Mouse (Mus musculus) kidney, embryonic 15.5 days (tissue): ENCODE results near the gene Supt16. TPM values are rescaled to one million over a fixed set of nuclear protein-coding genes. Genes with fewer than 3 reads are reported as not detected.

Source experiments
- ATAC-seq: fragments of 200-750 bp; cut with Nextera tagmentation; replicated peaks from 2 replicates; pipeline ENCODE4 v1.8.0; 2017; ENCODE audit warnings: moderate TSS enrichment; ENCODE audit not compliant: low FRiP score
- H3K27ac ChIP-seq: fragments of 300-500 bp; sonication (generic); 2 replicates; pipeline ENCODE4 v1.5.1; 2015; ENCODE audit warnings: mild to moderate bottlenecking, inconsistent platforms
- H3K27me3 ChIP-seq: fragments of 300-500 bp; sonication (generic); 2 replicates; pipeline ENCODE4 v1.6.1; 2015; ENCODE audit warnings: inconsistent platforms
- H3K36me3 ChIP-seq: fragments of 300-500 bp; sonication (generic); 2 replicates; pipeline ENCODE4 v1.6.1; 2015; ENCODE audit warnings: inconsistent platforms
- H3K4me1 ChIP-seq: fragments of 300-500 bp; sonication (generic); 2 replicates; pipeline ENCODE4 v1.6.1; 2015; ENCODE audit warnings: inconsistent platforms
- H3K4me2 ChIP-seq: fragments of 300-500 bp; sonication (generic); 2 replicates; pipeline ENCODE4 v1.6.1; 2015; ENCODE audit warnings: moderate library complexity, mild to moderate bottlenecking, inconsistent platforms
- H3K4me3 ChIP-seq: fragments of 300-500 bp; sonication (generic); replicated peaks from 2 replicates; pipeline ENCODE4 v1.5.1; 2015; ENCODE audit warnings: mild to moderate bottlenecking, inconsistent platforms
- H3K9ac ChIP-seq: fragments of 300-500 bp; sonication (generic); 2 replicates; pipeline ENCODE4 v1.6.1; 2015; ENCODE audit warnings: mild to moderate bottlenecking, inconsistent platforms
- H3K9me3 ChIP-seq: fragments of 300-500 bp; sonication (generic); replicated peaks from 2 replicates; pipeline ENCODE4 v1.6.1; 2016; ENCODE audit warnings: inconsistent platforms
- WGBS: fragments of 180-500 bp; shearing (Covaris S2); methylation state at CpG from one replicate; pipeline ENCODE4 v1.1.7; 2015; ENCODE audit warnings: mixed read lengths; 5-methylcytosine and 5-hydroxymethylcytosine counted together
- polyA plus RNA-seq: library from polyadenylated mRNA; unstranded; fragments of >200 nt; fragmentation: Nextera tagmentation; extraction: Ambion mirVana; gene quantifications from 2 replicates; pipeline ENCODE4 v1.2.1, GENCODE M21; 2015

The Supt16 gene
- polyA plus RNA-seq, 1 experiment from 2014 or later: 63.2 TPM

- no peak for ATAC-seq
- Histone ChIP-seq H3K4me1 (peaks cover 7% of the 10 kb centered on the region), H3K27me3 (no peaks in the 10 kb centered on the region), H3K9ac (no peak overlapping the region), H3K27ac (no peak overlapping the region), H3K9me3 (no peaks in the 10 kb centered on the region), H3K36me3 (no peaks in the 10 kb centered on the region), H3K4me3 (no peak overlapping the region), H3K4me2 (no peak overlapping the region)
- 83% methylated on average over 4 of the region's 4 CpGs for WGBS
Observed at GRCm38 (mm10) chr14:52144165-52144564, 53.1 kb downstream of the Supt16 start.

GRCm38 (mm10) chr14:52141445-52142127 lies 55.6 kb downstream of the Supt16 start:
- Histone ChIP-seq H3K4me3 (no peak overlapping the region), H3K4me2 (peak overlapping the region; percentile 50; the same call in 1 of the 2 replicates)
- 69% methylated on average over 16 of the region's 16 CpGs for WGBS

DNA sequence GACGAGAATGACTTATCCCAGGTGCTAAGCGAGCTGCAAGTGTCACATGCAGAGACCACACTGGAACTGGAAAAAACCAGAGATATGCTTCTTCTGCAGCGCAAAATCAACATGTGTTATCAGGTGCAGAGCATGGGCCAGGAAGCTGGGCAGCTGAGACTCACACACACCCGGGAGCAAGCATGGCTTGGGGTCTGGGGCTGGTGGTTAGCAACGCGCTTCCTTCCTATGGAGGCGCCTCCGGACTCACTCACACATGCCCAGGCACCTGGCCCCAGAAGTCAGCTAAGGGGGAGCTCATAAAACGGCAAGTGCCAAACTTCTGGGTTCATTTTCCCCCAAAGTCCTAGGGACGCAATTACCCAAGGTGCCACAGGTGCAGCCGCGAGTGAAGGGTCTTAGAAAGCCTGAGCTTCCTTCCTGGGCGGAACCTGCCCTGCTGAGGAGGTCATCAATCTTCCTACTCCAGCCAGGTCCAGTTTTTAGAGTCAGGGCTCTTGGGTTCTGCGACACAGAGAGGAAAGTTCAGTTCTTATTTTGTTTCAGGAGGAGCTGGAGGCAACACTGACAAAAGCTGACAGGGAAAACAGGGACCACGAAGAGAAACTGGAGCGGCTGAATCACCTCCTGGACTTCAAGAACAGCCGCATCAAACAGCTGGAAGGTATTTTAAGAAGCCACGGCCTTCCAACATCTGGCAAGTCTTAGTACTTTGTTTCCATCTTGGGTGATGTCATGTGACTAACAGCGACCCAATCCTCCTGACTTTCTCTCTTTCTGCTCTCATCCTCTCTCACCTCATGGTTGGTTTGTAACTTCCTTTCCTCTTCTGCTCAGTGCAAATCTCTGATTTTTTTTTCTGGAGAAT lies 56.4 kb downstream of the Supt16 start:
- Histone ChIP-seq H3K4me1 (peaks cover 7% of the 10 kb centered on the region), H3K27me3 (no peaks in the 10 kb centered on the region), H3K36me3 (no peaks in the 10 kb centered on the region), H3K4me2 (peak overlapping the region; percentile 50), H3K9me3 (no peaks in the 10 kb centered on the region), H3K9ac (no peak overlapping the region), H3K4me3 (peak overlapping the region; percentile 21), H3K27ac (no peak overlapping the region; the same call in 1 of the 2 replicates)
- 38% methylated on average over 19 of the region's 19 CpGs for WGBS
- ATAC-seq: no peak

More at GRCm38 (mm10) chr14:52141445-52142127, 55.6 kb downstream of the Supt16 start:
- no peak overlapping the region for H3K9ac ChIP-seq
- H3K27ac ChIP-seq: no peak overlapping the region
- no peaks in the 10 kb centered on the region for H3K9me3 ChIP-seq
- H3K27me3 ChIP-seq: no peaks in the 10 kb centered on the region
- H3K4me1 ChIP-seq: peaks cover 7% of the 10 kb centered on the region
- ATAC-seq: no peak; the same call in 1 of the 2 replicates
- no peaks in the 10 kb centered on the region for H3K36me3 ChIP-seq

GRCm38 (mm10) chr14:52133584-52133983 lies 63.6 kb downstream of the Supt16 start:
- Histone ChIP-seq H3K4me1 (no peaks in the 10 kb centered on the region), H3K4me3 (no peak overlapping the region), H3K27me3 (no peaks in the 10 kb centered on the region), H3K36me3 (no peaks in the 10 kb centered on the region), H3K9me3 (no peaks in the 10 kb centered on the region), H3K27ac (no peak overlapping the region), H3K9ac (no peak overlapping the region), H3K4me2 (no peak overlapping the region)
- WGBS: 82% methylated on average over 5 of the region's 5 CpGs
- ATAC-seq: no peak

- no peak for ATAC-seq
- Histone ChIP-seq H3K4me3 (no peak overlapping the region), H3K27ac (no peak overlapping the region), H3K9me3 (no peaks in the 10 kb centered on the region), H3K4me2 (no peak overlapping the region), H3K36me3 (no peaks in the 10 kb centered on the region), H3K9ac (no peak overlapping the region), H3K27me3 (0 out of 2 replicates have a peak, but pooled peaks cover 2% of the 10 kb centered on the region), H3K4me1 (peaks cover 5% of the 10 kb centered on the region; the same call in 1 of the 2 replicates)
- 97% methylated on average over 3 of the region's 3 CpGs for WGBS
Observed at GRCm38 (mm10) chr14:52124636-52125035, 72.6 kb downstream of the Supt16 start.

DNA sequence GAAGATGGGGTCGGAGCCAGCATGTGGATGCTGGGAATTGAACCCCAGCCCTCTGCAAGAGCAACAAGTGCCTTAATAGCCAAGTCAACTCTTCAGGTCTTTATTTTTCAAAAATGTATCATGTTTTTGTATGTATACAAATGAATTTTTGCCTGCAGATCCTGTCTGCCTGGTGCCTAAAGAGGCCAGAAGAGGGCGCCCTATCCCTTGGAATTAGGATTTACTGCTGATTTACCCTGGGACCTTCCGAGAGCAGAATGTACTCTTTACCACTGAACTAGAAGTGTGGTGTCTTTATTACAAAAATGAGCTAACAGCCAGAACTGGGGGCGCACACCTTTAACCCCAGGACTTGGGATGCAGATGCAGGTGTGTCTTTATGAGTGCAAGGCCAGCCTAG lies 73.3 kb downstream of the Supt16 start:
- Histone ChIP-seq H3K9me3 (no peaks in the 10 kb centered on the region), H3K4me1 (peaks cover 11% of the 10 kb centered on the region), H3K36me3 (no peaks in the 10 kb centered on the region), H3K9ac (no peak overlapping the region), H3K27me3 (0 out of 2 replicates have a peak, but pooled peaks cover 2% of the 10 kb centered on the region), H3K4me3 (no peak overlapping the region), H3K27ac (no peak overlapping the region), H3K4me2 (no peak overlapping the region)
- no peak for ATAC-seq
- 20% methylated on average over 4 of the region's 4 CpGs for WGBS

- Histone ChIP-seq H3K9ac (no peak overlapping the region), H3K4me3 (peak overlapping the region; percentile 59; the same call in 1 of the 2 replicates)
- WGBS: 55% methylated on average over 7 of the region's 7 CpGs
Observed at GRCm38 (mm10) chr14:52120169-52120568, 77.0 kb downstream of the Supt16 start.

DNA sequence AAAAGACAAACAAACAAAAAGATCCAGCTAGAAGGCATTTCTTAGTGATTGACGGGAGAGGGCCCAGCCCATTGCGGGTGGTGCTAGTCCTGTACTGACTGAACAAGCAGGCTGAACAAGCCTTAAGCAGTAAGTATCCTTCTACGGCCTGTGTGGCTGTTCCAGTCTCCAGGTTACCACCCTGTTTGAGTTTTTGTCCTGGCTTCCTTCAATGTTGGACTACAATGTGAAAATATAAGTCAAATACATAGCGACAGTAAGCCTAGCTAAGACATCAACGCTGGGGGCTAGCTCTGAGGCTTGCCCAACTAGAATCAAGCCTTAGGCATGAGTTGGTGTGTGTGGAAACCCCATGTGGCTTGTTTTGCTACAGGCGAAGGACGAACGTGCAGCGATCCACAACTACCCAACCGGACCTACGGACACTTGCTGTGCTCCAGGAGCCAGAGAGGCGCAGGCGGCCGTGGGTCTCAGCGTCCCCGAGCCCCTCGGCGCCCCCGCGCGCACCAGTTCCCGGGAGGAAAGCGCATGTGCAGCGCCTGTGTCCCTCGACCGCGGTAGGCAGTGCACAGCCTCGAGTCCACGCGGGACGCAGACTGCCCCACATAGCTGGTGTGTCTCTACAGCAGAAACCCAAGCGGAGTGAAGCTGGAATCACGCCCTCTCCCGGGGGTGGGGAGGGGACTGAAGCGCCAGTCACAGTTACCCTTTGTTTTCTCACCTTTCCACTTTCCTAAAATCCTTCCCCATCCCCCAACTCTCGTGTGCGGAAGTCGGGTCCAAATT lies 78.2 kb downstream of the Supt16 start:
- Histone ChIP-seq H3K4me1 (peaks cover 20% of the 10 kb centered on the region), H3K9me3 (no peaks in the 10 kb centered on the region), H3K27me3 (0 out of 2 replicates have a peak, but pooled peaks cover 2% of the 10 kb centered on the region), H3K36me3 (no peaks in the 10 kb centered on the region), H3K9ac (peak overlapping the region; percentile 68), H3K27ac (peak overlapping the region; percentile 87), H3K4me3 (peak overlapping the region; percentile 59), H3K4me2 (peak overlapping the region; percentile 98)
- under 1% methylated on average over 38 of the region's 38 CpGs for WGBS
- ATAC-seq: peak; percentile 87

More at GRCm38 (mm10) chr14:52120169-52120568, 77.0 kb downstream of the Supt16 start:
- Histone ChIP-seq H3K27me3 (0 out of 2 replicates have a peak, but pooled peaks cover 2% of the 10 kb centered on the region), H3K4me2 (peak overlapping the region; percentile 98), H3K9me3 (no peaks in the 10 kb centered on the region), H3K36me3 (no peaks in the 10 kb centered on the region), H3K27ac (0 out of 2 replicates have a peak overlapping the region, but pooled peaks have one; percentile 87), H3K4me1 (peaks cover 20% of the 10 kb centered on the region)
- no peak for ATAC-seq

DNA sequence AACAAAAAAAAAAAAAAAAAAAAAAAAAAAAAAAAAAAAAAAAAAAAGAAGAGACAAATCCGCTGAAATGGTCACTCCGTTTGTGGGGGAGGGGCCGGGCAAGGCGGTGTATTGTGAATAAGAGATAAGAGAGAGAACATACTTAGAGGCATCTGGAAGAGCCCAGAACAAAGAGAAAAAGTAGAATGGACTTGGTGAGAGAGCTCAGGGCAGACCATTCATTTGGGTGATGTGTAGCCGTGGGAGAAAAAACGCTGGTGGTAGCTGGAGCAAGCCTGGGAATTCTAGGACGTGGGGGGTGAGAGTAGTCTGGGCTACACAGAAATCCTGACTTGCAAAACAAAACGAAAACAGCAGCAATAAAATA lies 78.8 kb downstream of the Supt16 start:
- peak overlapping the region; percentile 68; the same call in 1 of the 2 replicates for H3K9ac ChIP-seq
- H3K4me1 ChIP-seq: peaks cover 20% of the 10 kb centered on the region
- H3K4me3 ChIP-seq: peak overlapping the region; percentile 59
- H3K9me3 ChIP-seq: no peaks in the 10 kb centered on the region
- peak; percentile 48; the same call in 1 of the 2 replicates for ATAC-seq
- peak overlapping the region; percentile 98 for H3K4me2 ChIP-seq
- peak overlapping the region; percentile 87; the same call in 1 of the 2 replicates for H3K27ac ChIP-seq
- 0 out of 2 replicates have a peak, but pooled peaks cover 2% of the 10 kb centered on the region for H3K27me3 ChIP-seq
- WGBS: 29% methylated on average over 8 of the region's 8 CpGs
- H3K36me3 ChIP-seq: no peaks in the 10 kb centered on the region

- Histone ChIP-seq H3K4me2 (no peak overlapping the region), H3K36me3 (no peaks in the 10 kb centered on the region), H3K4me1 (peaks cover 20% of the 10 kb centered on the region), H3K27ac (no peak overlapping the region), H3K9me3 (no peaks in the 10 kb centered on the region), H3K4me3 (no peak overlapping the region), H3K9ac (no peak overlapping the region), H3K27me3 (no peaks in the 10 kb centered on the region)
- no peak for ATAC-seq
- WGBS: 90% methylated on average over 5 of the region's 5 CpGs
Observed at GRCm38 (mm10) chr14:52117241-52117640, 80.0 kb downstream of the Supt16 start.

GRCm38 (mm10) chr14:52114101-52114500 lies 83.1 kb downstream of the Supt16 start:
- WGBS: 61% methylated on average over 1 of the region's 1 CpGs
- H3K36me3 ChIP-seq: no peaks in the 10 kb centered on the region
- H3K9ac ChIP-seq: no peak overlapping the region
- no peak overlapping the region for H3K27ac ChIP-seq
- peaks cover 11% of the 10 kb centered on the region for H3K4me1 ChIP-seq
- no peaks in the 10 kb centered on the region for H3K9me3 ChIP-seq
- no peaks in the 10 kb centered on the region for H3K27me3 ChIP-seq
- no peak for ATAC-seq
- H3K4me2 ChIP-seq: no peak overlapping the region
- H3K4me3 ChIP-seq: no peak overlapping the region
